Mouse (Mus musculus) erythroblast, embryonic 14.5 days (primary cell): ENCODE measurements around the gene Supt7l.

Experiments used
- GATA1 ChIP-seq: IDR thresholded peaks from 2 replicates; pipeline ENCODE4 v1.6.1; 2012; ENCODE audit warnings: low read length, inconsistent platforms, mixed read lengths
- TAL1 ChIP-seq: IDR thresholded peaks from 3 replicates; pipeline ENCODE4 v1.6.1; 2012; ENCODE audit warnings: low read length, inconsistent platforms, mixed read lengths

- no peak for TF ChIP-seq GATA1
- TF ChIP-seq TAL1: no peak
Measured at GRCm38 (mm10) chr5:31576539-31576975, 49.0 kb upstream of the Supt7l start.
